Mouse (Mus musculus): ENCODE measurements around the gene BC017158.

The BC017158 gene

GRCm38 (mm10) chr7:128256783-128257334 lies 41.1 kb downstream of the BC017158 start:
- DNase-seq (ENCODE audit: low spot score in 2 of 2), result no peak

- no peak for DNase-seq (ENCODE audit: low spot score in 2 of 2)
Observed at GRCm38 (mm10) chr7:128255757-128256156, 42.2 kb downstream of the BC017158 start.

GRCm38 (mm10) chr7:128254978-128255377 lies 43.0 kb downstream of the BC017158 start:
- no peak for DNase-seq (ENCODE audit: low spot score in 2 of 2)

GRCm38 (mm10) chr7:128252609-128253008 lies 45.4 kb downstream of the BC017158 start:
- peak; percentile 75 to 80 for DNase-seq (ENCODE audit: low spot score in 2 of 2)

GRCm38 (mm10) chr7:128251946-128252345 lies 46.0 kb downstream of the BC017158 start:
- no peak for DNase-seq (ENCODE audit: low spot score in 2 of 2)

GRCm38 (mm10) chr7:128249998-128250397 lies 48.0 kb downstream of the BC017158 start:
- no peak for DNase-seq (ENCODE audit: low spot score in 2 of 2)

- DNase-seq (ENCODE audit: low spot score in 2 of 2), result no peak
Observed at GRCm38 (mm10) chr7:128248081-128249042, 49.6 kb downstream of the BC017158 start.

GRCm38 (mm10) chr7:128247443-128247842 lies 50.5 kb downstream of the BC017158 start:
- peak; percentile 91 to 92 for DNase-seq (ENCODE audit: low spot score in 2 of 2)

GRCm38 (mm10) chr7:128246496-128247391 lies 51.2 kb downstream of the BC017158 start, which contains the start of gene Tgfb1i1:
TSS of gene Tgfb1i1 (plus strand) at chr7:128246812.
- peak; percentile 60 to 65 for DNase-seq (ENCODE audit: low spot score in 2 of 2)

- no peak for DNase-seq (ENCODE audit: low spot score in 2 of 2)
Observed at GRCm38 (mm10) chr7:128245547-128245946, 52.4 kb downstream of the BC017158 start.

- no peak for DNase-seq (ENCODE audit: low spot score in 2 of 2)
Observed at GRCm38 (mm10) chr7:128244410-128245025, 53.5 kb downstream of the BC017158 start.

- DNase-seq (ENCODE audit: low spot score in 2 of 2), result no peak
Observed at GRCm38 (mm10) chr7:128243921-128244320, 54.0 kb downstream of the BC017158 start.

GRCm38 (mm10) chr7:128242331-128242730 lies 55.6 kb downstream of the BC017158 start:
- no peak for DNase-seq (ENCODE audit: low spot score in 2 of 2)

GRCm38 (mm10) chr7:128240131-128240784 lies 57.7 kb downstream of the BC017158 start:
- DNase-seq (ENCODE audit: low spot score in 2 of 2), result no peak

GRCm38 (mm10) chr7:128238991-128239390 lies 59.0 kb downstream of the BC017158 start:
- no peak for DNase-seq (ENCODE audit: low spot score in 2 of 2)

GRCm38 (mm10) chr7:128237927-128238778 lies 59.8 kb downstream of the BC017158 start, which contains the start of gene 9130023H24Rik:
TSS of gene 9130023H24Rik (minus strand) at chr7:128238031.
- DNase-seq (ENCODE audit: low spot score in 2 of 2), result peak; percentile 99

- no peak for DNase-seq (ENCODE audit: low spot score in 2 of 2)
Observed at GRCm38 (mm10) chr7:128237593-128237926, 60.4 kb downstream of the BC017158 start.

- DNase-seq (ENCODE audit: low spot score in 2 of 2), result peak; percentile 86 to 90
Observed at GRCm38 (mm10) chr7:128236856-128237592, 60.9 kb downstream of the BC017158 start, which contains the start of gene Armc5. TSS of gene Armc5 (plus strand) at chr7:128237342.

- DNase-seq (ENCODE audit: low spot score in 2 of 2), result no peak
Observed at GRCm38 (mm10) chr7:128236426-128236825, 61.5 kb downstream of the BC017158 start.

Data from right cerebral cortex, adult 2 months (tissue).